Mouse (Mus musculus) left cerebral cortex, postnatal 36 days (tissue): Measurements from ENCODE around the gene Adamtsl1. TPM values are rescaled to one million over a fixed set of nuclear protein-coding genes. Genes with fewer than 3 reads are reported as not detected.

Experiments
- DNase-seq, 2 experiments: peaks; one replicate each; pipeline ENCODE4 v3.0.0; 2021 to 2022; ENCODE audit warnings: low spot score in 2 of 2, mixed read lengths in 1 of 2
- intact Hi-C: fragments of 180-260 bp; cut with DNase I; formaldehyde crosslinking; loops from one replicate; pipeline ENCODE4 v1.15.1; 2025
- total RNA-seq, 2 experiments: library from RNA; stranded (reverse); gene quantifications; 2 replicates each; pipeline ENCODE4 v1.2.3; 2021

Adamtsl1 gene
- total RNA-seq: 1 to 10 TPM; 4.3 to 4.5 TPM

- no peak for DNase-seq
- intact Hi-C loops: no loop called here
Measured at GRCm38 (mm10) chr4:85513792-85514191, at the start of gene Adamtsl1. TSS of gene Adamtsl1 (plus strand) at chr4:85514172.

GRCm38 (mm10) chr4:85483586-85483985, 30.4 kb upstream of the Adamtsl1 start:
- intact Hi-C loops: no loop called here
- DNase-seq: no peak

GRCm38 (mm10) chr4:85486316-85486946, 27.5 kb upstream of the Adamtsl1 start:
- peak; percentile 44 to 49 for DNase-seq
- intact Hi-C loops: no loop called here

- DNase-seq: no peak
Measured at GRCm38 (mm10) chr4:85505718-85506117, 8.3 kb upstream of the Adamtsl1 start.

GRCm38 (mm10) chr4:85506976-85507375, 7.0 kb upstream of the Adamtsl1 start:
- intact Hi-C loops: no loop called here
- DNase-seq: no peak

More at GRCm38 (mm10) chr4:85505718-85506117, 8.3 kb upstream of the Adamtsl1 start:
- intact Hi-C loops: no loop called here

GRCm38 (mm10) chr4:85507491-85507890, 6.5 kb upstream of the Adamtsl1 start:
- intact Hi-C loops: no loop called here
- DNase-seq: no peak

GRCm38 (mm10) chr4:85513288-85513687, 684 bp upstream of the Adamtsl1 start:
- DNase-seq: no peak
- intact Hi-C loops: no loop called here

- intact Hi-C loops: no loop called here
Measured at GRCm38 (mm10) chr4:85514205-85514681, 271 bp downstream of the Adamtsl1 start.

GRCm38 (mm10) chr4:85526966-85527566, 13.1 kb downstream of the Adamtsl1 start:
- intact Hi-C loops: no loop called here
- no peak for DNase-seq

More at GRCm38 (mm10) chr4:85514205-85514681, 271 bp downstream of the Adamtsl1 start:
- peak; percentile 14 to 16 for DNase-seq

- no peak for DNase-seq
- intact Hi-C loops: no loop called here
Measured at GRCm38 (mm10) chr4:85529852-85530251, 15.9 kb downstream of the Adamtsl1 start.

GRCm38 (mm10) chr4:85539677-85540076, 25.7 kb downstream of the Adamtsl1 start:
- intact Hi-C loops: no loop called here
- no peak for DNase-seq

GRCm38 (mm10) chr4:85543221-85543620, 29.2 kb downstream of the Adamtsl1 start:
- no peak for DNase-seq
- intact Hi-C loops: no loop called here

- intact Hi-C loops: no loop called here
- DNase-seq: no peak
Measured at GRCm38 (mm10) chr4:85554696-85555095, 40.7 kb downstream of the Adamtsl1 start.

GRCm38 (mm10) chr4:85559753-85560152, 45.8 kb downstream of the Adamtsl1 start:
- no peak for DNase-seq
- intact Hi-C loops: no loop called here

GRCm38 (mm10) chr4:85585426-85585825, 71.5 kb downstream of the Adamtsl1 start:
- DNase-seq: no peak
- intact Hi-C loops: no loop called here

GRCm38 (mm10) chr4:85588928-85589327, 75.0 kb downstream of the Adamtsl1 start:
- intact Hi-C loops: no loop called here
- DNase-seq: no peak

- no peak for DNase-seq
- intact Hi-C loops: no loop called here
Measured at GRCm38 (mm10) chr4:85591037-85591436, 77.1 kb downstream of the Adamtsl1 start.

- DNase-seq: no peak
- intact Hi-C loops: no loop called here
Measured at GRCm38 (mm10) chr4:85594159-85594558, 80.2 kb downstream of the Adamtsl1 start.

- intact Hi-C loops: no loop called here
- no peak for DNase-seq
Measured at GRCm38 (mm10) chr4:85613331-85613730, 99.4 kb downstream of the Adamtsl1 start.

- no peak for DNase-seq
- intact Hi-C loops: no loop called here
Measured at GRCm38 (mm10) chr4:85618746-85619145, 104.8 kb downstream of the Adamtsl1 start.

- intact Hi-C loops: no loop called here
- DNase-seq: no peak
Measured at GRCm38 (mm10) chr4:85619261-85619660, 105.3 kb downstream of the Adamtsl1 start.
